In genomic region chr19:5271430-5271829, GRCm38 (mm10) we compare ENCODE assay signal across 9 mouse cellular contexts. TPM values are rescaled to one million over a fixed set of nuclear protein-coding genes. Genes with fewer than 3 reads are reported as not detected.
DNase-seq lines count a peak whose midpoint lies in the region; ATAC-seq and TF ChIP-seq lines count a peak whose summit lies in the region.
"Had no signal": no experiment of that assay in that cellular context is flagged by ENCODE, and none has a peak within 500 bp of the region (broad histone marks: within the 10 kb centered on the region; RNA-seq: fewer than 3 reads in every experiment).

No protein-coding gene starts in this region.

- H3K36me3 ChIP-seq in heart, embryonic 12.5 days = peaks cover 24% of the 10 kb centered on the region
- peaks cover 25% of the 10 kb centered on the region for H3K36me3 ChIP-seq in embryonic facial prominence, embryonic 12.5 days
- peaks cover 9% of the 10 kb centered on the region; the same call in 1 of the 2 replicates for H3K36me3 ChIP-seq in hindbrain, postnatal 0 days (ENCODE audit: insufficient read depth, low read length)
- peaks cover 25% of the 10 kb centered on the region for H3K36me3 ChIP-seq in midbrain, embryonic 13.5 days

- no peak overlapping the region for H3K27ac ChIP-seq in heart, embryonic 12.5 days (ENCODE audit: poor library complexity, severe bottlenecking)
- H3K27ac ChIP-seq in embryonic facial prominence, embryonic 12.5 days = no peak overlapping the region
- H3K27ac ChIP-seq in hindbrain, postnatal 0 days = no peak overlapping the region
- H3K27ac ChIP-seq in midbrain, embryonic 13.5 days = no peak overlapping the region

- ATAC-seq in heart, embryonic 12.5 days (ENCODE audit: insufficient number of reproducible peaks, low FRiP score) = no peak
- ATAC-seq in embryonic facial prominence, embryonic 12.5 days (ENCODE audit: insufficient number of reproducible peaks, insufficient read depth, low FRiP score, low TSS enrichment) = no peak
- no peak for ATAC-seq in hindbrain, postnatal 0 days
- ATAC-seq in midbrain, embryonic 13.5 days = no peak

- whole genome bisulfite sequencing in heart, embryonic 12.5 days = 48% methylated on average over 1 of the region's 1 CpGs
- 44% methylated on average over 1 of the region's 1 CpGs for WGBS in embryonic facial prominence, embryonic 12.5 days
- WGBS in hindbrain, postnatal 0 days = 46% methylated on average over 1 of the region's 1 CpGs
- WGBS in midbrain, embryonic 13.5 days = 48% methylated on average over 1 of the region's 1 CpGs

- no peak for TF ChIP-seq CTCF in hindbrain, postnatal 0 days (IDR thresholded peaks at IDR 0.05; ENCODE audit: low read depth)

- H3K4me1 ChIP-seq in heart, embryonic 12.5 days (replicated peaks) = peaks cover 56% of the 10 kb centered on the region
- peaks cover 30% of the 10 kb centered on the region for H3K4me1 ChIP-seq in embryonic facial prominence, embryonic 12.5 days
- peaks cover 17% of the 10 kb centered on the region for H3K4me1 ChIP-seq in hindbrain, postnatal 0 days (ENCODE audit: insufficient read depth, low read length)
- peaks cover 34% of the 10 kb centered on the region for H3K4me1 ChIP-seq in midbrain, embryonic 13.5 days (replicated peaks)

- H3K4me2 ChIP-seq in heart, embryonic 12.5 days = peak overlapping the region; percentile 89
- H3K4me2 ChIP-seq in embryonic facial prominence, embryonic 12.5 days (replicated peaks) = peak overlapping the region; percentile 66
- peak overlapping the region; percentile 89 for H3K4me2 ChIP-seq in hindbrain, postnatal 0 days (ENCODE audit: low read depth, low read length)
- H3K4me2 ChIP-seq in midbrain, embryonic 13.5 days (replicated peaks) = peak overlapping the region; percentile 94

- H3K4me3 ChIP-seq in heart, embryonic 12.5 days = peak overlapping the region; percentile 92
- peak overlapping the region; percentile 97 for H3K4me3 ChIP-seq in embryonic facial prominence, embryonic 12.5 days
- H3K4me3 ChIP-seq in hindbrain, postnatal 0 days (ENCODE audit: low read length) = peak overlapping the region; percentile 95
- H3K4me3 ChIP-seq in midbrain, embryonic 13.5 days (replicated peaks) = peak overlapping the region; percentile 95

- no peak for DNase-seq in heart, postnatal 4 days
- DNase-seq in hindbrain, postnatal 0 days (ENCODE audit: low spot score) = no peak
- DNase-seq in adrenal gland, postnatal 14 days = no peak
- no peak for DNase-seq in cerebellum, postnatal 36 days
- DNase-seq in thymus, postnatal 25 days = no peak
- DNase-seq: adrenal gland, postnatal 25 days had no signal

- no peaks in the 10 kb centered on the region for H3K27me3 ChIP-seq in heart, embryonic 12.5 days (replicated peaks)
- H3K27me3 ChIP-seq in embryonic facial prominence, embryonic 12.5 days = no peaks in the 10 kb centered on the region
- H3K27me3 ChIP-seq in hindbrain, postnatal 0 days (ENCODE audit: insufficient read depth, low read length) = no peaks in the 10 kb centered on the region
- H3K27me3 ChIP-seq in midbrain, embryonic 13.5 days = no peaks in the 10 kb centered on the region

- no peaks in the 10 kb centered on the region for H3K9me3 ChIP-seq in heart, embryonic 12.5 days (replicated peaks)
- H3K9me3 ChIP-seq in embryonic facial prominence, embryonic 12.5 days = no peaks in the 10 kb centered on the region
- no peaks in the 10 kb centered on the region for H3K9me3 ChIP-seq in hindbrain, postnatal 0 days (ENCODE audit: low read length)
- no peaks in the 10 kb centered on the region for H3K9me3 ChIP-seq in midbrain, embryonic 13.5 days

- no peak overlapping the region for H3K9ac ChIP-seq in heart, embryonic 12.5 days
- no peak overlapping the region for H3K9ac ChIP-seq in embryonic facial prominence, embryonic 12.5 days
- H3K9ac ChIP-seq in hindbrain, postnatal 0 days (replicated peaks; ENCODE audit: low read length) = no peak overlapping the region
- H3K9ac ChIP-seq in midbrain, embryonic 13.5 days (replicated peaks) = peak overlapping the region; percentile 96

RNA-seq across cellular contexts. Expression of gene Pacs1, which starts 1.5 kb away (rescaled TPM):
- polyA plus RNA-seq in heart, embryonic 12.5 days (2016; fragmentation: Nextera tagmentation; extraction: Ambion mirVana) = 27.9 and 28.4 TPM in 2 replicates
- 10 to 100 TPM; 27.6 to 28.7 TPM for total RNA-seq in heart, postnatal 4 days (2021)
- 31.3 and 32.2 TPM in 2 replicates for polyA plus RNA-seq in embryonic facial prominence, embryonic 12.5 days (2016; fragmentation: Nextera tagmentation; extraction: Ambion mirVana)
- 60.3 and 63.6 TPM in 2 replicates for total RNA-seq in hindbrain, postnatal 0 days (2014; rRNA removed)
- 33.1 and 41.0 TPM in 2 replicates for polyA plus RNA-seq in hindbrain, postnatal 0 days (2015; fragmentation: Nextera tagmentation; extraction: Ambion mirVana)
- 31.5 and 32.0 TPM in 2 replicates for polyA plus RNA-seq in midbrain, embryonic 13.5 days (2015; fragmentation: Nextera tagmentation; extraction: Ambion mirVana)
- 20.4 and 25.5 TPM in 2 replicates for total RNA-seq in adrenal gland, postnatal 14 days (2021)

RNA-seq across cellular contexts. Expression of gene Sf3b2, which starts 23.8 kb away (rescaled TPM):
- polyA plus RNA-seq in heart, embryonic 12.5 days (2016; fragmentation: Nextera tagmentation; extraction: Ambion mirVana) = 221 and 227 TPM in 2 replicates
- total RNA-seq in heart, postnatal 4 days (2021) = 100 to 1,000 TPM; 136 to 139 TPM
- polyA plus RNA-seq in embryonic facial prominence, embryonic 12.5 days (2016; fragmentation: Nextera tagmentation; extraction: Ambion mirVana) = 386 and 406 TPM in 2 replicates
- 266 and 341 TPM in 2 replicates for total RNA-seq in hindbrain, postnatal 0 days (2014; rRNA removed)
- 322 and 334 TPM in 2 replicates for polyA plus RNA-seq in hindbrain, postnatal 0 days (2015; fragmentation: Nextera tagmentation; extraction: Ambion mirVana)
- 399 and 419 TPM in 2 replicates for polyA plus RNA-seq in midbrain, embryonic 13.5 days (2015; fragmentation: Nextera tagmentation; extraction: Ambion mirVana)
- 167 and 170 TPM in 2 replicates for total RNA-seq in adrenal gland, postnatal 14 days (2021)

RNA-seq across cellular contexts. Expression of gene Gal3st3, which starts 26.7 kb away (rescaled TPM):
- 3.8 and 4.5 TPM in 2 replicates for polyA plus RNA-seq in heart, embryonic 12.5 days (2016; fragmentation: Nextera tagmentation; extraction: Ambion mirVana)
- total RNA-seq in heart, postnatal 4 days (2021) = 1 to 10 TPM; 7.4 to 9.3 TPM
- 8.1 and 8.5 TPM in 2 replicates for polyA plus RNA-seq in embryonic facial prominence, embryonic 12.5 days (2016; fragmentation: Nextera tagmentation; extraction: Ambion mirVana)
- total RNA-seq in hindbrain, postnatal 0 days (2014; rRNA removed) = 25.0 and 27.3 TPM in 2 replicates
- polyA plus RNA-seq in hindbrain, postnatal 0 days (2015; fragmentation: Nextera tagmentation; extraction: Ambion mirVana) = 26.9 and 31.9 TPM in 2 replicates
- polyA plus RNA-seq in midbrain, embryonic 13.5 days (2015; fragmentation: Nextera tagmentation; extraction: Ambion mirVana) = 29.3 and 33.6 TPM in 2 replicates
- total RNA-seq in adrenal gland, postnatal 14 days (2021) = 0.22 and 0.49 TPM in 2 replicates
- total RNA-seq: adrenal gland, postnatal 25 days had no signal
